In genomic region chr14:79662001-79662400, GRCm38 (mm10) we compare ENCODE assay signal across 9 mouse cellular contexts. TPM values are rescaled to one million over a fixed set of nuclear protein-coding genes. Genes with fewer than 3 reads are reported as not detected.
A peak's percentile ranks its signal among the peaks of the same experiment; 100 is the strongest.
DNase-seq lines count a peak whose midpoint lies in the region; ATAC-seq and TF ChIP-seq lines count a peak whose summit lies in the region.
"Had no signal": no experiment of that assay in that cellular context is flagged by ENCODE, and none has a peak within 500 bp of the region (broad histone marks: within the 10 kb centered on the region; RNA-seq: fewer than 3 reads in every experiment).

Gene Cnmd (minus strand): TSS chr14:79662170.

- no peak for ATAC-seq in heart, embryonic 13.5 days (ENCODE audit: extremely low read depth, insufficient number of reproducible peaks, low FRiP score, low TSS enrichment)
- no peak for ATAC-seq in forebrain, embryonic 16.5 days
- no peak for ATAC-seq in liver, embryonic 15.5 days (ENCODE audit: insufficient read depth)

- TF ChIP-seq RAD21 in CH12.LX (IDR thresholded peaks at IDR 0.05; ENCODE audit: low read depth, low read length) = no peak

- no peak for TF ChIP-seq EP300 in CH12.LX (IDR thresholded peaks at IDR 0.05; ENCODE audit: low read length)

- peak within 1 kb of the TSS; percentile 65 for H3K4me2 ChIP-seq in heart, embryonic 13.5 days
- peak within 1 kb of the TSS; percentile 80 for H3K4me2 ChIP-seq in CH12.LX (ENCODE audit: insufficient read depth, low read depth, poor library complexity, severe bottlenecking)
- H3K4me2 ChIP-seq in forebrain, embryonic 16.5 days (ENCODE audit: low read length) = peak within 1 kb of the TSS; percentile 39
- peak within 1 kb of the TSS; percentile 41 for H3K4me2 ChIP-seq in liver, embryonic 15.5 days

- H3K27ac ChIP-seq in heart, embryonic 13.5 days (replicated peaks) = no peak within 1 kb of the TSS
- H3K27ac ChIP-seq in CH12.LX (ENCODE audit: insufficient read depth, low read depth) = no peak within 1 kb of the TSS
- H3K27ac ChIP-seq in forebrain, embryonic 16.5 days (ENCODE audit: low read length) = no peak within 1 kb of the TSS
- no peak within 1 kb of the TSS for H3K27ac ChIP-seq in liver, embryonic 15.5 days (replicated peaks)

- TF ChIP-seq CTCF in CH12.LX (conservative IDR thresholded peaks at IDR 0.05 in 1 of 2, IDR thresholded peaks at IDR 0.05 in 1 of 2; ENCODE audit: low read depth in 2 of 2, low read length in 2 of 2) = no peak

- WGBS in heart, embryonic 13.5 days = 53% methylated on average over 4 of the region's 4 CpGs
- 59% methylated on average over 4 of the region's 4 CpGs for WGBS in forebrain, embryonic 16.5 days
- 59% methylated on average over 4 of the region's 4 CpGs for WGBS in liver, embryonic 15.5 days (ENCODE audit: insufficient replicate concordance)

- no peak for TF ChIP-seq POLR2A in CH12.LX (IDR thresholded peaks at IDR 0.05; ENCODE audit: low read depth, low read length)

- H3K36me3 ChIP-seq in heart, embryonic 13.5 days = no peaks in the 10 kb centered on the region
- no peaks in the 10 kb centered on the region for H3K36me3 ChIP-seq in CH12.LX (replicated peaks in 1 of 2; ENCODE audit: control insufficient read depth in 1 of 2, insufficient read depth in 1 of 2, low read length in 1 of 2)
- H3K36me3 ChIP-seq in forebrain, embryonic 16.5 days (ENCODE audit: control insufficient read depth, insufficient read depth) = no peaks in the 10 kb centered on the region
- H3K36me3 ChIP-seq in liver, embryonic 15.5 days (replicated peaks) = no peaks in the 10 kb centered on the region

- peaks cover 20% of the 10 kb centered on the region; the same call in 1 of the 2 replicates for H3K27me3 ChIP-seq in heart, embryonic 13.5 days (replicated peaks)
- H3K27me3 ChIP-seq in CH12.LX (replicated peaks) = no peaks in the 10 kb centered on the region
- H3K27me3 ChIP-seq in forebrain, embryonic 16.5 days (replicated peaks; ENCODE audit: control insufficient read depth, insufficient read depth, low read length) = no peaks in the 10 kb centered on the region
- peaks cover 7% of the 10 kb centered on the region for H3K27me3 ChIP-seq in liver, embryonic 15.5 days

- H3K9ac ChIP-seq in heart, embryonic 13.5 days = peak within 1 kb of the TSS; percentile 34
- H3K9ac ChIP-seq in CH12.LX (ENCODE audit: insufficient read depth, low read depth) = peak within 1 kb of the TSS; percentile 15; the same call in 1 of the 2 replicates
- H3K9ac ChIP-seq in forebrain, embryonic 16.5 days (replicated peaks; ENCODE audit: low read depth, low read length) = no peak within 1 kb of the TSS
- H3K9ac ChIP-seq in liver, embryonic 15.5 days = no peak within 1 kb of the TSS

- dilution Hi-C loops in CH12.LX (cut with MboI; ENCODE audit: extremely low pct_ligation_motif_present, extremely low pct_unique_long_range_greater_than_20kb, low sequenced_read_pairs) = no loop called here

- H3K4me3 ChIP-seq in heart, embryonic 13.5 days = peak within 1 kb of the TSS; percentile 36
- peak within 1 kb of the TSS in 2 of 3 experiments; percentile 46 to 53 for H3K4me3 ChIP-seq in CH12.LX (replicated peaks in 1 of 3; ENCODE audit: low read depth in 2 of 3, low read length in 2 of 3, poor library complexity in 1 of 3)
- H3K4me3 ChIP-seq in forebrain, embryonic 16.5 days (replicated peaks; ENCODE audit: low read length) = 0 out of 2 replicates have a peak within 1 kb of the TSS, but pooled peaks have one; percentile 5
- H3K4me3 ChIP-seq in liver, embryonic 15.5 days (replicated peaks) = no peak within 1 kb of the TSS

- no peaks in the 10 kb centered on the region for H3K79me2 ChIP-seq in CH12.LX (replicated peaks; ENCODE audit: control insufficient read depth, extremely low read depth, insufficient read depth, poor library complexity, severe bottlenecking)

- intact Hi-C loops in heart, postnatal 14 days (cut with DNase I) = loop anchor here (5.0 to 10.0 kb wide), 2 partner anchors 45 to 267 kb away; partner anchors contain the start of genes Mtrf1 and Naa16

- DNase-seq in heart, postnatal 14 days = no peak
- DNase-seq in CH12.LX (ENCODE audit: extremely low read depth) = no peak
- no peak for DNase-seq in frontal cortex, postnatal 10 days (ENCODE audit: low spot score in 2 of 2)
- no peak for DNase-seq in layer of hippocampus, adult 11-12 months (ENCODE audit: low spot score)
- no peak for DNase-seq in left cerebral cortex, adult 9 months (ENCODE audit: low spot score in 2 of 2)
- DNase-seq: heart, postnatal 10 days had no signal

- H3K4me1 ChIP-seq in heart, embryonic 13.5 days = peaks cover 13% of the 10 kb centered on the region
- peaks cover 4 to 6% of the 10 kb centered on the region in 2 experiments; a peak in 2 of 4 replicates for H3K4me1 ChIP-seq in CH12.LX (ENCODE audit: control insufficient read depth in 1 of 2, insufficient read depth in 2 of 2)
- H3K4me1 ChIP-seq in forebrain, embryonic 16.5 days (replicated peaks; ENCODE audit: control insufficient read depth, insufficient read depth, low read length) = peaks cover 23% of the 10 kb centered on the region
- H3K4me1 ChIP-seq in liver, embryonic 15.5 days (replicated peaks) = no peaks in the 10 kb centered on the region; the same call in 1 of the 2 replicates

- in situ Hi-C loops in CH12.LX (cut with MboI; ENCODE audit: low pct_ligation_motif_present, low pct_unique_long_range_greater_than_20kb, low sequenced_read_pairs) = no loop called here

- H3K9me3 ChIP-seq in heart, embryonic 13.5 days = no peaks in the 10 kb centered on the region
- no peaks in the 10 kb centered on the region for H3K9me3 ChIP-seq in CH12.LX (replicated peaks; ENCODE audit: low read length)
- H3K9me3 ChIP-seq in forebrain, embryonic 16.5 days (ENCODE audit: control insufficient read depth, low read length) = no peaks in the 10 kb centered on the region
- no peaks in the 10 kb centered on the region for H3K9me3 ChIP-seq in liver, embryonic 15.5 days (replicated peaks)

TF ChIP-seq in CH12.LX, 34 proteins besides CTCF, POLR2A, EP300 and RAD21:
- TF ChIP-seq BHLHE40 (IDR thresholded peaks at IDR 0.05; ENCODE audit: low read depth, low read length) (no peak), USF2 (conservative IDR thresholded peaks at IDR 0.05; ENCODE audit: low read depth, low read length) (no peak), NRF1 (IDR thresholded peaks at IDR 0.05; ENCODE audit: low read depth, low read length) (no peak), HCFC1 (IDR thresholded peaks at IDR 0.05; ENCODE audit: low read depth, low read length) (no peak)

RNA-seq across cellular contexts. Expression of gene Cnmd, which starts in this region (rescaled TPM):
- polyA plus RNA-seq in heart, embryonic 13.5 days (2015; fragmentation: Nextera tagmentation; extraction: Ambion mirVana) = 2.2 and 2.9 TPM in 2 replicates
- under 1 TPM; 0.24 to 0.74 TPM for total RNA-seq in heart, postnatal 14 days (2021)
- total RNA-seq in CH12.LX (2012; rRNA removed) (not detected in 2 replicates), CH12.LX (2014; rRNA removed) (not detected in 2 replicates)
- polyA plus RNA-seq in CH12.LX (2012; ENCODE audit: insufficient read length, low read depth) = not detected in 2 replicates
- polyA plus RNA-seq in forebrain, embryonic 16.5 days (2015; fragmentation: Nextera tagmentation; extraction: Ambion mirVana) = 0.62 and 8.4 TPM in 2 replicates
- polyA plus RNA-seq in liver, embryonic 15.5 days (2015; fragmentation: Nextera tagmentation; extraction: Ambion mirVana) = 0.12 and 1.1 TPM in 2 replicates
- total RNA-seq: heart, postnatal 10 days had no signal

Comparison
In these comparisons a context has a peak if more than half of its experiments do, and no peak if none do; other contexts are left out.
1. H3K9ac ChIP-seq: peak in heart, embryonic 13.5 days (single experiment) and CH12.LX (single experiment); none in forebrain, embryonic 16.5 days (single experiment) and liver, embryonic 15.5 days (single experiment).
2. Peak in every context shown above with its lines, with median percentiles within 50 percentile points of each other: H3K4me2 ChIP-seq.